Mouse (Mus musculus) right cerebral cortex, postnatal 10 days (tissue): Measurements from ENCODE around the gene Rbfox3.

Experiments
- DNase-seq, 2 experiments: peaks; one replicate each; pipeline ENCODE4 v3.0.0; 2021; ENCODE audit warnings: low spot score in 2 of 2

The Rbfox3 gene

DNA sequence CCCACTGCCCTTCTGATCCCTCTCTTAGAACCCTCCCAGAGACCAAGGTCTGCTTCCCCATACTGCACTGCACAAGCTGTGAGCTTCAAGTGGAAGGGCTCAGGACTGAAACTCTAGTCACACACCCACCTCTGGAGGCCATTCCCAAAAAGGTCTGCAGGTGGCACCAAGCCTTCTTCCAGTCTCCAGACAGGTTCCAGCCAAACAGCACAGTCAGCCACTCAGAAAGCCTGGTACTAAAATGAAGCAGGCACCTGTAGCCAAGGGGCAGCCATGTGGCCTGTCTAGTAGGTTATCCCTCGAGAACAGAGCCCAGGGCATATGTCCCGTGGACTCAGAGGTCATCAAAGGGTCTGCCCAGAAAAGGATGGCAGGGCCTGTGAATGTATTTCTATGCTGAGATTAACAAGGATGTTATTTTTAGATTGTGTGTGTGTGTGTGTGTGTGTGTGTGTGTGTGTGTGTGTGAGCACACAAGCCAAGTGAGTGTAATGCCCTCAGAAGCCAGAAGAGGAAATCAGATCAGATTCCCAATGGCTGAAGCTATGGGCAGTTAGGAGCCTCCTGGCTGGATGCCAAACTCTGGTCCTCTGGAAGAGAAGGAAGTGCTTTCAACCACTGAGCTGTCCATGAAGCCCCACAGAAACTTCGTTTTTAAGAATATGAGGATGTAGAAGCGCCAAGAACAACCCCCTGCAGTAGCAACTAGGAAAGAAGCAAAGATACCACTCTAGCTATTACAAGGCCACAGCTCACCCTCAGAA lies at the start of gene Rbfox3:
Gene Rbfox3 (minus strand): TSS at position 291 of the 764 bp plus-strand sequence.
- peak; percentile 70 to 83 for DNase-seq

DNA sequence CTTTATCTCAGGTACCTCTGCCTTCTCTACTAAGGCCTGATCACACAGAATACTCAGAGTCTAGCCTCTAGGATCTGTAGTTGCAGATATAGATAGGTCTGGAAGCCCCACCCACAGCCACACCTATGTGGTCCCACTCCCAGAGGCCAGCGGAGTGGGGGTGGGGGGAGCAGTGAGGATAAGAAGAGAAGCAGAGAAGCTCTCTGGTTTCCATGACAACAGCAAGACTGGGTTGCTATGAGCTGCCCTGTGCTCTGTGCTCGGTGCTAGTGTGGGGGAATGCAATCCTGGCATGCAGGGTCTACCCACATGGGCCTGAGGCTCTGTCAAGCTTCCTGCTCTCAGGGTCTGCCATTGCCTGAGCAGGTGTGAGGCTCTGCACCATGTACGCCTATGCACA lies 49.3 kb upstream of the Rbfox3 start:
- DNase-seq, result peak; percentile 75 to 83

DNA sequence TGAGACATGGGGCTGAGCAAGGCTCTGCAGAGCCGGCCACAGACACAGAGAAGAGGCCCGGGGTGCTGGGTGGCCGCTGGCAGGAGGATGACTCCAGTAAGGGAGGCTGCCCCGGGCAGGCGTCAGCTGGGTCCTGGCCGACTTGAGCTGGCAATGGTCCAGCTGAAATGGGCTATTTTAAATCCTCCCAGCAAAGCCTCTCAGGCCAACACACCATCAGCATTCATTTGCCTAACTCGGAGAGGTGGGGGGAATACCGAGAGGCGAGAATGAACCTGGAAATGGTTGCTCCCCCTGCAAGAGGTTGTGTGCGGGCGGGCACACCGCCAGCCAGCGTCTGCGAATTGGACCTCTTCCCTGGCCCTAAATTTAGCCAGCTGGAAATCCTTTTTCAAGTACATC lies 45.7 kb upstream of the Rbfox3 start:
- peak; percentile 85 to 87 for DNase-seq

- DNase-seq, result no peak
Observed at GRCm38 (mm10) chr11:118955016-118955415, 43.6 kb upstream of the Rbfox3 start.

DNA sequence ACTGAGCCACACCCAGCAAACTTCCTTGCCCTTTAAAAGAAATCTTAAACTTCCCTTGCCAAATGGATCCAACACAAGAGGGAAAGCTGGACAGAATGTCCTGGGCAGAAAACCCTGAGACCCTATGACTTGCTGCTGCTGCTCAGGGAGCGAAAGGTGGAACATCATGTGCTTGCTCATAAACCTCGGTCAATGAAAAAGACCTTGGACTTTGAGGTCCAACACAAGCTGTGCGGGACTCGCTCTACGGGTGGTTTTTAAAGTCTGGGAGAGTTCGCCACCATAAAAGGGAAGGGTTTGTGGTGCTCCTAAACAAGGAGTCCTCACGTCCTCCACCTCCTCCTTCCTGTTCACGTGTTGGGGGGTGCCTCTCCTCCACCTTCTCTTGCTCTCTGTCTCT lies 34.5 kb upstream of the Rbfox3 start:
- DNase-seq, result no peak

DNA sequence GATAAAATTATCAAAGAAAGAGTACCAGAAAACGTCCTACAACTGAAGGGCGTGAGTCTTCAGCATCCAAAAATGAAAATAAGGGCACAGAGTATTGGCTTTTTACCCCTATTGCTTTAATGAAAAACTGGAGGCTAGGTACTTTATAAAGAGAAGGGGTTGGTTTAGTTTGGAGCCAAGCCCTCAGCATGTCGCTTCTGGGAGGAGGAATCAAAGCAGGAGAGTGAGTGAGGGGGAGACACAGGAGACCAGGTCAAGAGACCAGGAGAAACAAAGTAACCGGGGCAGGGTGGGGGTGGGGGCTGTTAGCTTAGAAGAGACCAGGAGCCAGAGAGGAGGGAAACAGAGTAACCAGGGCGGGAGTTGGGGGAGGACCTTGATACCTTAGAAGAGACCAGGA lies 29.9 kb upstream of the Rbfox3 start:
- DNase-seq, result no peak

DNA sequence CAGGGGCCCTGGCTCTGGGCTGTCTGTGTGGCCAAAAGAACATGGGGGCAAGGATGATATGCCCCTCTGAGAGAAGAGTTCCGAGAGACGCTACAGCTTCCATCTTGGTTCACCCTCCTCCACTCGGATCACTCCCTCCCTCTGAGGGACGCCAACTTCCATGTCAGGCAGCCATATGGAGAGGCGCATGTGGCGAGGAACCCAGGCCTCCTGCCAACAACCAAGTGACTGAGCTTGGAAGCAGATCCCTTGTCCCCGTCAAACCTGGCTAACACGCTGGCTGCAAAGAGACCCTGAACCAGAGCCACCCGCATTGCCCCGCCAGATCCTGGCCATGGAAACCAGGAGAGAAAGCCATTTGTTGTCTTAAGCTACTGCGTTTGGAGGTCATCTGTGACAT lies 29.1 kb upstream of the Rbfox3 start:
- DNase-seq, result peak; percentile 85 to 89

GRCm38 (mm10) chr11:118939731-118940130 lies 28.3 kb upstream of the Rbfox3 start:
- no peak for DNase-seq

DNA sequence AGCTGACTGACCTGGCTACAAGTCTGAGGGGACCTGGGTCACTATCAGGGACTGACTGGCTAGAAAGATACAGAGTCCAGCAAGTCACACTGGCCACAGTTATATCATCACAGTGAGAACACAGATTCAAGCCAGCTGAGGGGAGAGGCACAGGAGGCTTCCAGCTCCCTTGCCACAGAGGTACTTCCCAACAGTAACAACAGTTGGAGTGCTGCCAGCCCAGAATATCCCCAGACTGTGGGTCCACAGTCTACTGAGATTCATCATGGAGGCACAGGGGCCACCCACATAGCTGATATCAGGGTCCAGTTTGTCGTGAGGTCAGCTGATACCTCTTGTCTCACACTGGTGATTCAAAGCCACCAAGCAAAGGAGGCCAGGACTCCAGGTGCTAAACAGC lies 23.5 kb upstream of the Rbfox3 start:
- DNase-seq, result no peak

GRCm38 (mm10) chr11:118927081-118927480 lies 15.7 kb upstream of the Rbfox3 start:
- no peak for DNase-seq

- no peak for DNase-seq
Observed at GRCm38 (mm10) chr11:118921852-118922251, 10.5 kb upstream of the Rbfox3 start.

DNA sequence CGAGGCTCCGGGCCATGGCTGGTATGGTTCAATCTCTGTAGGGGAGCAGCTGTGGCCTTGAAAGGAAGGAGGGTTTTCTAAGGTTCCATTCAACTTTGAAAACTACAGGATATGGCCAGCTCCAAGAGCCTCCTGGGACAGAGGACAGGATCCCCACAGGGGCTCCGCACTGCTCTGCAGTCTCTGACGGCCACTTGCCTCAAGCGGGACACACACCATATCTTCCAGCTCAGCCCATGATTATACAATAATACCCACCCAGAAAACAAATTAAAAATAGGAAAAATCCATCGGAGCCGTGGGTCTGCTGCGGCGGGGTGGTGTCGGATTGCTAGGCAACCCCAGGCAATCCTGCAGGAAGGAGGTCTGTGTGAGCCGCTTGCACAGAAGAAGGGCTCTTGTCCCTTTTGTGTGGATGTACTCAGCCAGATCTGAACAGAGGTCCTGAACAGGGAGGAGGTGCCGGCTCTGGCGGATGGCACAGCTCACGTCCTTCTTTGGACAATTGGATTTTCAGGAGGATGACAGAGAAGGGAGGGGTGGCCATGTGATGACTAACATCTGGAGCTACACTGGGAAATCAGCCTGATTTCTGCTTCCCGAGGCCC lies 5.1 kb upstream of the Rbfox3 start:
- DNase-seq, result peak in 1 of 2 experiments; percentile 57

- DNase-seq, result no peak
Observed at GRCm38 (mm10) chr11:118915888-118916287, 4.5 kb upstream of the Rbfox3 start.

DNA sequence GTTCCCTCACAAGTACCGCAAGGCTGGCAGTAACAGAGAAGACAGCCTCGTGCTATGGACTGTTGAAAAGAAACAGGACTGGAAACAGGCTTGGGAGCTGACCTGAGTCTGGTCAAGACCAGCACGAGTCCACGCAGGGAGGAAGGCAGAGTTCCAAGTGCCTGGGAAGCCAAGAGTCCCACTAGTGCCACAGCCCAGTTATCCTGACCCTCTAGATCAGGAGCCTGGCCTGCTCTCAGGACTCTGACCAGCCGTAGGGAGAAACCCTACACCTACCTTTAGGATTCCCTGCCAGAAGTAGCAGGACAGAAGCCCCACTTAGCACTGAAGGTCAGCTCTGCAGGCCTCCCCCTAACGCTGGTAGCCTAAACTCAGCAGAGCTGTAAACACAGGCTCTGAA lies 1.3 kb upstream of the Rbfox3 start:
- DNase-seq, result no peak

GRCm38 (mm10) chr11:118910756-118911155 lies 641 bp downstream of the Rbfox3 start:
- no peak for DNase-seq

DNA sequence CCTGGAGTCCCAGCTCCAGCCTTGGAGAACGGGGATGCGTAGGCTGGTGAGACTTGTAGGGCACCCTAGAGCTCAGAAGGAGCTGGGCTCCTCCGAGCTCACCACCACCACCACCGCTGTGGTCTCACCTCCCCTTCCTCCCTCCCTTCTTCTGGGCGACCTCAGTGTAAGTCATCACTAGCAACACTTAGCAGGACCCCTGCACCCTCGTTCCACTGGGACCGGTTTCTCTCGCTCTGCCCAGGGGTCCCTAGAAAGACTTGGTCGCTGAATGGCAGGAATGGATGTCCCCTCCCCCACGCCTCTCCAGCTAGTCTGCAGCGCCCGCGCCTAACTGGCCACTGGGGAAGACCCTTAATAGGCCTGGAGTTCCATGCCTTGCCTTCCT lies 1.6 kb downstream of the Rbfox3 start:
- peak in 1 of 2 experiments; percentile 68 for DNase-seq

DNA sequence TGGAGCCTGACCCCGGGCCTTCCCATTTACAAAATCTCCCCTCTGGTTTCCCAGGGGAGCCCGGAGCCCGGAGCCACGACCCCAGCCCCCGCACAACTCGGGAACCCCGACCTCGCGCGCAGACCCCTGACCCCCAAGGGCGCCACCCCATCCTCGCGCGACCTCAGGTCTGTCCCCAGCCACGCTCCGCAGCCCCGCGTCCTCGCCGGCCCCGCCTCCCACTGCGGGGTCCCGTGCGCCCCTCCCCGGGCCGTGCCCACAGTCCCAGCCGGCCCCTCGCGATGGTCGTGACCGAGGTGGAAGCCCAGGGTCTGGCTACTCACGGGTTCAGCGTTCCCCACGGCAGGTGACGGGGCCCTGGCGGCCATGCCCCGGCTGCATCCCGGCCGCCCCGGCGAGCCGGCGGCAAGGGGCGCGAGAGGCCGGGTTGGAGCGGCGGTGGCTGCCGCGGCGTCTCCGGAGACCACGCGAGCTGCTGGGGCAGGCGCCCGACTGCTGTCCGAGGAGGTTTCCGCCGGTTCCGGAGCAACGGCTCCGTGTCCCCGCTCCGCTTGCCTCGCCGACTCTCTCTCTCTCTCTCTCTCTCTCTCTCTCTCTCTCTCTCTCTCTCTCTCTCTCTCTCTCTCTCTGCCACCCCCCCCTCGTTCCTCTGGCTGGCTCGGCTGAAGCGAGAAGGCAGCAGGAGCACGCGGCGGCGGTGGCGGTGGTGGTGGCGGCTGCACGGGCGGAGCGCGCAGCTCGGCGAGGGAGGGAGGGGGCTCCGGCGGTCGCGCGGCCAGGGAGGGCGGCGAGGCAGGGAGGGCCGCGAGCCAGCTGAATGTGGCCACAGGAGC lies 2.2 kb downstream of the Rbfox3 start:
- DNase-seq, result peak; percentile 81 to 82

- DNase-seq, result no peak
Observed at GRCm38 (mm10) chr11:118908431-118908980, 2.9 kb downstream of the Rbfox3 start.

- DNase-seq, result no peak
Observed at GRCm38 (mm10) chr11:118907471-118908401, 3.7 kb downstream of the Rbfox3 start.

- DNase-seq, result peak; percentile 76 to 79
Observed at GRCm38 (mm10) chr11:118906824-118907470, 4.5 kb downstream of the Rbfox3 start.
